Mouse (Mus musculus) splenic B cell, adult 2 months (primary cell): ENCODE data around the gene Oxa1l.

Experiments
- DNase-seq: peaks from one replicate; pipeline ENCODE4 v3.0.0-alpha.2; 2011; ENCODE audit warnings: low read depth, low spot score
- H3K27me3 ChIP-seq: 2 replicates; pipeline ENCODE4 v1.6.1; 2012; ENCODE audit warnings: mild to moderate bottlenecking, low read length, moderate library complexity, mixed read lengths; ENCODE audit not compliant: control insufficient read depth, poor library complexity, insufficient read depth, severe bottlenecking
- H3K36me3 ChIP-seq: 2 replicates; pipeline ENCODE4 v1.6.1; 2012; ENCODE audit warnings: mild to moderate bottlenecking, low read length, moderate library complexity, mixed read lengths; ENCODE audit not compliant: control insufficient read depth, poor library complexity, insufficient read depth, severe bottlenecking

Oxa1l gene

GRCm38 (mm10) chr14:54383355-54383771, 22.7 kb downstream of the Oxa1l start:
- DNase-seq = no peak
- Histone ChIP-seq H3K36me3 (no peaks in the 10 kb centered on the region), H3K27me3 (no peaks in the 10 kb centered on the region)

- no peak for DNase-seq
- Histone ChIP-seq H3K27me3 (no peaks in the 10 kb centered on the region), H3K36me3 (no peaks in the 10 kb centered on the region)
Observed at GRCm38 (mm10) chr14:54384396-54384795, 23.8 kb downstream of the Oxa1l start.

- DNase-seq = no peak
- Histone ChIP-seq H3K36me3 (no peaks in the 10 kb centered on the region), H3K27me3 (no peaks in the 10 kb centered on the region)
Observed at GRCm38 (mm10) chr14:54385968-54386618, 25.5 kb downstream of the Oxa1l start.

- H3K36me3 ChIP-seq = no peaks in the 10 kb centered on the region
Observed at GRCm38 (mm10) chr14:54387546-54387945, 26.9 kb downstream of the Oxa1l start.

GRCm38 (mm10) chr14:54390843-54391242, 30.2 kb downstream of the Oxa1l start:
- DNase-seq = no peak
- no peaks in the 10 kb centered on the region for H3K27me3 ChIP-seq
- H3K36me3 ChIP-seq = no peaks in the 10 kb centered on the region

More at GRCm38 (mm10) chr14:54387546-54387945, 26.9 kb downstream of the Oxa1l start:
- no peaks in the 10 kb centered on the region for H3K27me3 ChIP-seq
- DNase-seq = no peak

- DNase-seq = no peak
Observed at GRCm38 (mm10) chr14:54393794-54394193, 33.2 kb downstream of the Oxa1l start.

GRCm38 (mm10) chr14:54394309-54394708, 33.7 kb downstream of the Oxa1l start:
- Histone ChIP-seq H3K36me3 (no peaks in the 10 kb centered on the region), H3K27me3 (no peaks in the 10 kb centered on the region)
- no peak for DNase-seq

More at GRCm38 (mm10) chr14:54393794-54394193, 33.2 kb downstream of the Oxa1l start:
- H3K27me3 ChIP-seq = no peaks in the 10 kb centered on the region
- no peaks in the 10 kb centered on the region for H3K36me3 ChIP-seq

- no peaks in the 10 kb centered on the region for H3K36me3 ChIP-seq
- no peak for DNase-seq
- H3K27me3 ChIP-seq = no peaks in the 10 kb centered on the region
Observed at GRCm38 (mm10) chr14:54396685-54397084, 36.1 kb downstream of the Oxa1l start.

GRCm38 (mm10) chr14:54397872-54398527, 37.4 kb downstream of the Oxa1l start:
- H3K36me3 ChIP-seq = no peaks in the 10 kb centered on the region
- DNase-seq = peak; percentile 70
- H3K27me3 ChIP-seq = no peaks in the 10 kb centered on the region

- H3K36me3 ChIP-seq = no peaks in the 10 kb centered on the region
- DNase-seq = no peak
Observed at GRCm38 (mm10) chr14:54398528-54398916, 37.9 kb downstream of the Oxa1l start.

GRCm38 (mm10) chr14:54398921-54399382, 38.3 kb downstream of the Oxa1l start:
- Histone ChIP-seq H3K36me3 (no peaks in the 10 kb centered on the region), H3K27me3 (no peaks in the 10 kb centered on the region)
- DNase-seq = no peak

More at GRCm38 (mm10) chr14:54398528-54398916, 37.9 kb downstream of the Oxa1l start:
- H3K27me3 ChIP-seq = no peaks in the 10 kb centered on the region

- Histone ChIP-seq H3K27me3 (no peaks in the 10 kb centered on the region), H3K36me3 (no peaks in the 10 kb centered on the region)
- no peak for DNase-seq
Observed at GRCm38 (mm10) chr14:54401723-54402122, 41.1 kb downstream of the Oxa1l start.

GRCm38 (mm10) chr14:54408336-54409056, 47.9 kb downstream of the Oxa1l start:
- no peaks in the 10 kb centered on the region for H3K27me3 ChIP-seq
- no peaks in the 10 kb centered on the region for H3K36me3 ChIP-seq
- no peak for DNase-seq

- Histone ChIP-seq H3K27me3 (no peaks in the 10 kb centered on the region), H3K36me3 (no peaks in the 10 kb centered on the region)
- peak; percentile 81 for DNase-seq
Observed at GRCm38 (mm10) chr14:54409057-54409645, 48.5 kb downstream of the Oxa1l start.
